Mouse (Mus musculus) CH12F3 (cell line): ENCODE results near the gene Anp32a.

Experiments
- in situ Hi-C: fragments of 300-500 bp; cut with MboI; formaldehyde crosslinking; loops from 2 replicates; pipeline ENCODE4 v1.14.3; 2020; ENCODE audit warnings: low sequenced_read_pairs

Anp32a gene

DNA sequence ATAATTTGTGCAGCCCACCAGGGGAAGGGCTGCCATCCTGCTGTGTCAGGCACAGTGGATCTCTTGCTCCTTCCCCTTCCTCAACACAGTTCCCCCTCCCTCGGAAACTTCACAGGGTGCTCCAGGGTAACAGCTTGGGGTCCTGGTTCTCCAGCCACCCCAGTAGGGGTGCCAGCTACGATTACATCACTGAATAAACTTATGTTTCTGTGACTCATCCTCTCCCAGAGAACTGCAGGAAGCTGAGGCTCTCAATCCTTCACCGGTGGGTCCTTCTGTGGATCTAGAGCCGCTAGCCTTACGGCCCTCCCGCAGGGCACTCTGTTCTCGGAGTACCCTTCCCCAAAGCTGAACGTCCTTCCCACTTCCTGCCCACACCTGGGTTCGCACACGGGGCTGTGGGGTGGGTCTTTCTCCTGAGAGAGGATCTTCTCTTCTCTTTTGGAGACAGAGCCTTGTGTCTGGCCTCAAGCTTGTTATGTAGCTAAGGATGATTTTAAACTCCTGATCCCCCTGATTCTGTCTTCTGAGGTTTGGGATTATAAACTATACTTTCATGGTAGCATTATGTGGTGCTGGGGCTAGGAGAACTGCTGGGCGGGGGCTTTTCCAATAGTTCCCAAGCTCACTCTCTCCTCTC, 59.6 kb downstream of the Anp32a start:
- in situ Hi-C loops: no loop called here

DNA sequence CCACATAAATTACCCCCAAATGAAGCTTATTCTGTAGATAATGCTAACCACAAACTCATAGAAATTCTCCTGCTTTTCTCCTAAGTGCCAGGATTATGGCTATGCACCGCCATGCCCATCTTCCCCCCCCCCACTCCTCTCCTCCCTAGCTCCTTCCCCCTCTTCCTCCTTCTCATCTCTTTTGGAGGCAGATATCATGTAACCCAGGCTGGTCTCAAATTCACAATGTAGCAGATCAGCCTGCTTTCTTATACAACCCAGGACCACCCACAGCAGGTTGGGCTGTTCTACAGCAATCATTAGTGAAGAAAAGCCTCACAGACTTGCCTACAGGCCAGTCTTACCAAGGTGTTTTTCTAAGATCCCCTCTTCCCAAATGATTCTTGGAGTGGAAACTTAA, 60.5 kb downstream of the Anp32a start:
- in situ Hi-C loops: no loop called here

DNA sequence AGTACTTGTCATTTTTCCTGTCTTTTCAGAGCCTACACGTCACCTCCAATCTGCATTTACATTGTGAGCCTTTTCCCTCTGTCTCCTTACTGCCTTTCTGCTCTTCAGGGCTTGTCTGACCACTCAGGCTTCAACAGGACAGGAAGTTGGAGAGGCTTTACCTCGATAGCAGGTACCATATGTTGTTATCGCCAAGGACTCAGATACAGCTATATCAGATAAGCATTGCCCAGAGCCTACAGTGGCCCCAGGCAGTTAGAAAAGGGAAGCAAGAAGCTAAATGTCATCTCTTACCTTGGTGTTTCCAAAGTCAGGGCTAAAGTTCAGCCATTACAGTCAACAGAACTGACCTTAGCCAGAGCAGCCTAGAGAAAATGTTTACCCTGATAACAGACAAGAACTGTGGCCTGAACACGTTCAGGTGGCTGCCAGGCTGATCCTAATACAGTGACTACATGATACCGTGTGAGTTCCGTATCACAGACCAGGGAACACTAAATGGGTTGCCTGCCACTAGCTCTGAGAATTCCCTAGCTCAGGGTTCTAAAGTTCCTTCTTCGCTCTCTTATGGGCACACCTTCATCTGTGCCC, 65.4 kb downstream of the Anp32a start:
- in situ Hi-C loops: no loop called here

DNA sequence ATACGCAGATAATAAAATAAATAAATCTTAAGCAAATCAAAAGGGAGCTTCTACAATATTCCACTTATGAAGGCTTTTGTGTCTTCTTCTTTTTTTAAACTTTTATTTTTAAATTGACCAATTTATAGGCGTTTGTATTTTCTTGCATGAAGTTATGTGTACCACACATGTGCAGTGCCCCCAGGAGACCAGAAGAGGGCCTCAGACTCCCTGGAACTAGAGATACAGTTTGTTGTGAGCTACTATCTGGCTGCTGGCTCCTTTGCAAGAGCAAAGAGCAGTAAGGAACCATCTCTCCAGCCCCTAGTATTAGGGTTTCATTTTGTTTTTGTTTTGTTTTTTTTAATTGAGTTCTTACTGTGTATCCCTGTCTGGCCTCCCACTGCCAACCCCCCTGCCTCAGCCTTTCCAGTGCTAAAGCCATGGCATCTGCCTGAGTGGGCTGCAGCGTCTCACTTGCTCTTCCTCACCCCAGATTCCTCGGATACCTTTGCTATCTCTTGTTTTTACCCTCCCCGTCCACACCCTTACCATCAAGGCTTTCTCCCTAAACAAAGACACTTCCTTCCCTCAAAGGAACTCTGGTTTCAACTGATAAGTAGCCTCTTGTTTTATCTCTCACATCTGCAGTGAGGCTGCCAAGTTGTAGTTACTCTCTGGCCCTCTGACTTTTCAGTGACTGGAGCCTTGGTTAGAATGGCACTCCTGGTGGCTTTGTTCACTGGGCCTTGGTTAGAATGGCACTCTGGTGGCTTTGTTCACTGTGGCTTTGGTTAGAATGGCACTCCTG, 66.5 kb downstream of the Anp32a start:
- in situ Hi-C loops: no loop called here

DNA sequence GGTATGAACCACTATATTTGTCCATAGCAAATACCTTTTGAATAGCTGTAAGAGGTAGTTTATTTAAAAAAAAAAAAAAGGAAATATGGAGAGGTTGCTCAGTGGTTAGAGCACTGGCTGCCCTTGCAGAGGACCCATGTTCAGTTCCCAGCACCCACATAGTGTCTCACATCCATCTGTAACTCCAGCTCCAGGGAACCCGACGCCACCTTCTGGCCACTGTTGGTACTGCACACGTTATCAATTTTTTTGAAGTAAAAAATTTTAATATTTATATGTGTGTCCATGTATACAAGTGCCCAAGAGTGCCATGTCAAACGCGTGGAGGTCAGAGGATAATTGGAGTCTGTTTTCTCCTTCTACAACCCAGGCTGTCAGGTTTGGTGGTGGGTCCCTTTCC, 77.6 kb downstream of the Anp32a start:
- in situ Hi-C loops: no loop called here

DNA sequence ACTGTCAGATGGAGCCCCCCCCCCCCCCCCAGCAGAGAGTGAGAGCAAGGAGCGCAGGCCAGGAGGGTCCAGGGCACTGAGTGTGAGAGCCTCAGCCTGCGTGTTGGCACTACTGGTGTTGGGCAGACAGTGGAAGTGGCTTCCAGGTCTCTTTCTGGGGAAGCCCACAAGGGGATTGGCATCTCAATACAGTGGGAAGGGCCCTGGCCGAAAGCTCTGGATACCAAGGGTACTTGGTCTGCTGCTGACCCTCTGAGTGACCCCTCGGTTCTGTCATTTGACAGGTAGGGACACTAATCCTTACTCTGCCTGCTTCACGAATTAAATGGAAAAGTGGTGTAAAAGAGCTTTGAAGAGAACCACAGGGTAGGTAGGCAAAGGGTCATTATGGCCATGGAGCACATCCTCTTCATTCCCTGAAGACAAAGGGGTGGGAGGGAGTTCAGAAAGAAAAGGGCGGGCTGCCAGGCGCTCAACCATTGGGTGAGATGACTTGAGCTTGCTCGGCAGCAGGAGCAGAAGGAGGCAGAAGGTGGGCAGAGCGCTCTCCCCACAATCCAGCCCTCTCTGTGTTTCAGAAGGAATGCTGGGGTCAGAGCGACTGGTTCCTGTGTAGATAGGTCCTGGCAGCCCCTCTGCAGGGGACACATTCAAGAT, 79.3 kb downstream of the Anp32a start:
- in situ Hi-C loops: no loop called here

DNA sequence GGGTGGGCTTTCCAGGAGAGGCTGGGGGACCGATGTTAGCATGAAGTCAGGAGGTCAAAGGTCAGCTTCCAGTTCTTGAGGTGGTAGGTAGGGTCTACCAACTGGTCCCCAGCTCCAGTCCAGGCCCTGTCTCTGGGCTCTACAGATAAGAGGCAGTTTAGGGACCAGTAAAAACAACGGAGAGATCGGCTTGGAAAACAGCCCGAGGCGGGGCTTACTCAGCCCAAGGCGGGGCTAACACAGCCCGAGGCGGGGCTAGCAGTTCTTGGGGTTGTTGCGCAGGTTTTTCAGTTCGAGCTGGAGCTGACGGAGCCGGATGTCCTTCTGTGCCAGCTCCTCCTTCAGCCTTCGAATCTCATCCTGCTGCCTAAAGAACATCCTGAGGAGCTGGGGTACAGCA, 79.9 kb downstream of the Anp32a start:
- in situ Hi-C loops: no loop called here

DNA sequence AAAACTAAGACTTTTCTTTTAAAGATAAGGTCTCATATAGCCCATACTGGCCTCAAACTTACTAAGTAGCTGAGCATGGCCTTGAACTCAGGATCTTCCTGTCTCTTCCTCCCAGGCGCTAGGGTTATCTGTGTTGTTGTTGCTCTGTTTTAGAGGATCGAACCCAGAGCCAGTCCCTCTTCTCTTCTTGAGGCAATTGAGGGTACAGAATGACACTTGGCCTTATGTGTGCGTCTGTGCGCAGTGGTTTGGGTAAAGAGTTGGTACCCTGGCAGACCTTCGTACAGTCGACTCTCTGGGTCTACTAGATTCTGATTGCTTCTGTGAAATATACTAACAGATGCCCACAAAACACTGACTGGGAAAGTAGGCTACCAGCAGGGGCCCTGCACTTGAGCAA, 80.8 kb downstream of the Anp32a start:
- in situ Hi-C loops: no loop called here

DNA sequence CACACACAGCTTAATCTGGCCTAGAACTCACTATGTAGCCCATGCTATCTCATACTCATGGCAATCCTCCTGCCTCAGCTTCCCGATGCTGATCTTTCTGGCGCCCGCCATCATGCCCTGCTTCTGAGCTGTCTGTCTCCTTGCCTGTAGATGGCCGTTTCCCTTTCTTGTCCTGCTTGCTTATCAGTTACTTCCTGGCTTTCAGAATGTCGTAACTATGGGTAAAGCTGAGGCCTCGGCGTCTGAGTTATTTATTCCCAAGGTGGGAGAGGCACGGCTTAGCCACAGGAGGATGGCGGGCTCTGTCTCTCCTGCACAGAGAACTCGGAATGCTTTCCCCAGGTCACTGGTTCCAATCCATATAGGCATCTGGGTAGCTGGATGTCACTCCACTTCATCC, 81.8 kb downstream of the Anp32a start:
- in situ Hi-C loops: no loop called here

DNA sequence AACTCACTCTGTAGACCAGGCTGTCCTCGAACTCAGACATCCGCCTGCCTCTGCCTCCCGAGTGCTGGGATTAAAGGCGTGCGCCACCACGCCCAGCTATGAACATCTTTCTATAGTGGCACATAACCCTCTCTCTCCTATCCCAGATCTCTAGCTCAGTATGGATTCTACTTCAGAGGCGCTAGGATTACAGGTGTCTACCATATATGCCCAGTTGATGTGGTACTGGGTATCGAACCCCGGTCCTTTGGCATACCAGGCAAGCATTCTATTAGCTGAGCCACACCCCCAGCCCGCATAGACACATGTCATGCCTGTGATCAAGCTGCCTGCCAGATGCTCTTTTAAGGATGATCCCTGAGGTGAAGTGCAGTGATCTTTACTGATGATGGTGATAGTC, 82.8 kb downstream of the Anp32a start:
- in situ Hi-C loops: no loop called here

DNA sequence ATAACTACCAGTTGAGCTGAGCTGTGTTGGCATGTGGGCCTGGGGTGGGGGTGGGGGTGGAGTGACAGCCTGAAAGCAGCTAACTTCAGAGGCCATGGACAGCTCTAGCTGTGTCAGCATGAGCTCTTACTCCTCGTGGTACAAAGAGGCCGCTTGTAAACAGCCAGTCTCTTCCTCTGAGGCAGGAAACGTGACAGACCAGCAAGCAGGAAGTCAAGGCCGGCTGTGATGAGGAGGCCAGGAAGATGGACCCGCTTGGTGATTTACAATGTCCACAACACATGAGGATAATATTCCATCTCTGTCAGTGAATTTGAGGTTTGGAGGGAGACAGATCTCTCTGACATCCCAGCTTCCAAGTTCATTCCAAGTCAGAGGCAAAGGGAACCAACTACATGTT, 84.2 kb downstream of the Anp32a start:
- in situ Hi-C loops: no loop called here

DNA sequence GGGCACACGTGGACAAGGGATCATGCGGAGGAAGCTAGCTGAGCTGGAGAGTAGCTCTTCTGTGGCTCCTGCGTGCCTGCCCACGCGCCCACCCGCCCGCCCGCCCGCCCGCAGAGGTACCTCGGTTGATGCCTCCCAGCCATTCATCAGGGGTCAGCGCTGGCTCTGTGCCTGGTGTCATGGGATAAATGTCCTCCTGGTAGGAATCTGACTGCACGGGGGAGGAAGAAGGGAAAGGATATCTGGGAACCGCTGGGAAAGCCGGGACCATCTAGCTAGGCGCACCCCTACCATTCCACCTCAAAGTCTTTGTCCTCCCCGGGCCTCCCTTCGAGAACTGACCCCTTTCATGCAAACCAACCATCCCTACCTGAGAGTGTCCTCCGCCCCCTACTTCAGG, 84.9 kb downstream of the Anp32a start:
- in situ Hi-C loops: no loop called here

DNA sequence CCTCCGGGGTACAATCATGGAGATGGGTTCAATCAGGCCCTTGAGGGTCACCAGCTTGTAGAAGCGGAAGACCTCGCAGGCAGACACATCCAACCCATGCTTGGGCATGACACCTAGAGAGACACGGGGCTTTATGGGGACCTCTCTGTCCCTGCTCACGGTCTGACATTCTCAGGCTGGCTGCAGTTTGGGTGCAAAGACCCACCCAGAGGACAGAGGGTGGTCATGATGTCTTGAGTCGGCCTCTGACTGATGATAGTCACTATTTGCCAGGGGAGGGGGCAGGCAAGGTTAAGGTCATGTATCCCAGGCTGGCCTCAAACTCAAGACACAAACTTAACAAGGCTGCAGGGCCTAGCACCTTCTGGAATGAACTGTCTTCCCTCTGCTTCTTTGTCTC, 85.4 kb downstream of the Anp32a start:
- in situ Hi-C loops: no loop called here

DNA sequence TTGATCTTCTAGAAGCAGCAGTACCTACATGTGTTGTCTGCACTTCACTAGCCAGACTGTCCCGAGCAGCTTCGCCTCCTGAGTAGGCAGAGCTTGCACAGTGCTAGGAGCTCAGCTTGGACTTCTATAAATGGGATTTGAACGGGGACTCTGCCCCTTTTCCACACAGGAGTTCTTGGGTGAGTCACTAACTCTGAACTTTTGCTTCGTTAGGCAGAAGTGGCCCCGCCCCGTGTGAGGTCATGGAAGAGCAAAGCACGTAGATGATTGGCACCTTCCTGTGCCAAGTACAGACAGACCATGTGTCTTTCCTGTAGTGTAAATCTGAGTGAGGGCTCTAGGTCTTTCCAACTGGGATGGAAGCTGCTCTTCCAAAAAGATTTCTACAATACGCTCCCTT, 85.9 kb downstream of the Anp32a start:
- in situ Hi-C loops: no loop called here
